9 mouse cellular contexts compared by ENCODE assay signal in genomic region chr14:30591417-30591816, GRCm38 (mm10). TPM values are rescaled to one million over a fixed set of nuclear protein-coding genes. Genes with fewer than 3 reads are reported as not detected.
A peak's percentile ranks its signal among the peaks of the same experiment; 100 is the strongest.
DNase-seq lines count a peak whose midpoint lies in the region; ATAC-seq lines count a peak whose summit lies in the region.
"Had no signal": no experiment of that assay in that cellular context is flagged by ENCODE, and none has a peak within 500 bp of the region (broad histone marks: within the 10 kb centered on the region; RNA-seq: fewer than 3 reads in every experiment).

No protein-coding gene starts in this region.

- H3K27me3 ChIP-seq in heart, embryonic 10.5 days (ENCODE audit: insufficient read depth, poor library complexity, severe bottlenecking) = peaks cover 4% of the 10 kb centered on the region; the same call in 1 of the 2 replicates
- no peaks in the 10 kb centered on the region for H3K27me3 ChIP-seq in lung, embryonic 15.5 days
- H3K27me3 ChIP-seq: limb, embryonic 15.5 days had no signal

- ATAC-seq in lung, embryonic 15.5 days (ENCODE audit: borderline replicate concordance, extremely low read depth, low FRiP score, low TSS enrichment) = no peak

- H3K4me1 ChIP-seq in heart, embryonic 10.5 days = peaks cover 30% of the 10 kb centered on the region
- peaks cover 43% of the 10 kb centered on the region for H3K4me1 ChIP-seq in lung, embryonic 15.5 days

- H3K4me2 ChIP-seq in lung, embryonic 15.5 days = peak overlapping the region; percentile 16; the same call in 1 of the 2 replicates
- H3K4me2 ChIP-seq: limb, embryonic 15.5 days had no signal

- DNase-seq in CD8-positive naive resting alpha-beta T cell, adult 2 months (ENCODE audit: low read depth in 2 of 2, low spot score in 2 of 2) = peak; percentile 68 to 80
- peak; percentile 62 for DNase-seq in adipocyte (ENCODE audit: low spot score)
- peak; percentile 84 for DNase-seq in embryo, embryonic 10.5 days (ENCODE audit: low spot score)
- DNase-seq in heart, embryonic 10.5 days (ENCODE audit: low spot score) = peak; percentile 87
- DNase-seq in kidney, postnatal 25 days = peak; percentile 80 to 90
- DNase-seq in right cerebral cortex, postnatal 14 days = peak; percentile 87
- DNase-seq in urinary bladder, postnatal 36 days (ENCODE audit: low spot score in 2 of 2) = peak; percentile 60 to 72

- no peak overlapping the region for H3K4me3 ChIP-seq in heart, embryonic 10.5 days
- H3K4me3 ChIP-seq in lung, embryonic 15.5 days = no peak overlapping the region
- H3K4me3 ChIP-seq: limb, embryonic 15.5 days had no signal

- 0 out of 2 replicates have a peak overlapping the region, but pooled peaks have one; percentile 7 for H3K27ac ChIP-seq in heart, embryonic 10.5 days
- H3K27ac ChIP-seq in lung, embryonic 15.5 days = no peak overlapping the region
- H3K27ac ChIP-seq: limb, embryonic 15.5 days had no signal

- no peaks in the 10 kb centered on the region for H3K9me3 ChIP-seq in heart, embryonic 10.5 days
- no peaks in the 10 kb centered on the region for H3K9me3 ChIP-seq in lung, embryonic 15.5 days
- H3K9me3 ChIP-seq: limb, embryonic 15.5 days had no signal

- peaks cover 7% of the 10 kb centered on the region for H3K36me3 ChIP-seq in heart, embryonic 10.5 days
- H3K36me3 ChIP-seq in lung, embryonic 15.5 days = peaks cover 2% of the 10 kb centered on the region; the same call in 1 of the 2 replicates

- whole genome bisulfite sequencing in heart, embryonic 10.5 days = 16% methylated on average over 6 of the region's 6 CpGs
- 13% methylated on average over 6 of the region's 6 CpGs for WGBS in lung, embryonic 15.5 days

- H3K9ac ChIP-seq in lung, embryonic 15.5 days = no peak overlapping the region
- H3K9ac ChIP-seq: limb, embryonic 15.5 days had no signal

RNA-seq across cellular contexts. Expression of gene Prkcd, which starts 34.6 kb away (rescaled TPM):
- polyA plus RNA-seq in heart, embryonic 10.5 days (2016; fragmentation: Nextera tagmentation; extraction: Ambion mirVana) = 32.4 and 37.3 TPM in 2 replicates
- 57.9 and 61.7 TPM in 2 replicates for polyA plus RNA-seq in lung, embryonic 15.5 days (2015; fragmentation: Nextera tagmentation; extraction: Ambion mirVana)

RNA-seq across cellular contexts. Expression of gene Tkt, which starts 43.3 kb away (rescaled TPM):
- polyA plus RNA-seq in heart, embryonic 10.5 days (2016; fragmentation: Nextera tagmentation; extraction: Ambion mirVana) = 122 and 199 TPM in 2 replicates
- 281 and 289 TPM in 2 replicates for polyA plus RNA-seq in lung, embryonic 15.5 days (2015; fragmentation: Nextera tagmentation; extraction: Ambion mirVana)
